Mouse (Mus musculus): ENCODE measurements around the gene Parn. TPM values are rescaled to one million over a fixed set of nuclear protein-coding genes. Genes with fewer than 3 reads are reported as not detected.
"Not testable (repeated sequence)": the region's sequence is repeated elsewhere in the genome, so short reads cannot be mapped to it uniquely, and the experiment has no call there.

The Parn gene
- 38.2 and 40.2 TPM in 2 replicates for polyA plus RNA-seq (2016; fragmentation: Nextera tagmentation; extraction: Ambion mirVana)

DNA sequence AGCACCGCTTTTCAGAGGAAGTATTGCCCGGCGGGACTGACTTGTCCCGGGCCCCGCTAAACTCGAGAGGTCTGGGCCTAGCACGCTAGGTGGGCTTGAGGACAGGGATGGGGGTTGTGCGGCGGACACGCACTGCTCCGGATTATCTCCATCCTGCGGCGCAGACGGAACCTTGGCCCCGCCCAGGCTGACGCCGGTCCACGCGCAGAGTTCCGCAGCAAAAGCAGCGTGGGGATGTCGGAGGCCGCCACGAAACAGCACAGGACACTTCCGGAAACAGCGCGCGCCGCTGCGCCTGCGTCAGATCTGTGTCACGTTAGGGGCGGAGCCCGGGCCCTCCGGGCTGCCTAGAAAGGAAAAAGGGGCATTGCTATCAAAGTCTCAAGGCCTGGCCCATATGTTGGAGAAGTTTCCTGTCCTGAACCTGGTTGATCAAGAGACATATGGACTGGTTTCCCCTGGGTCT lies at the start of gene Parn:
Parn (minus strand) TSS at position 293 of the 466 bp plus-strand sequence.
- Histone ChIP-seq H3K9me3 (no peaks in the 10 kb centered on the region), H3K4me2 (peak within 1 kb of the TSS; percentile 84), H3K36me3 (replicated peaks) (peaks cover 12% of the 10 kb centered on the region), H3K4me1 (peaks cover 24% of the 10 kb centered on the region), H3K9ac (peak within 1 kb of the TSS; percentile 82), H3K27me3 (no peaks in the 10 kb centered on the region), H3K27ac (peak within 1 kb of the TSS; percentile 73), H3K4me3 (replicated peaks) (peak within 1 kb of the TSS; percentile 80)
- ATAC-seq (ENCODE audit: low FRiP score): peak; percentile 92
- 0% methylated on average over 35 of the region's 35 CpGs for WGBS

DNA sequence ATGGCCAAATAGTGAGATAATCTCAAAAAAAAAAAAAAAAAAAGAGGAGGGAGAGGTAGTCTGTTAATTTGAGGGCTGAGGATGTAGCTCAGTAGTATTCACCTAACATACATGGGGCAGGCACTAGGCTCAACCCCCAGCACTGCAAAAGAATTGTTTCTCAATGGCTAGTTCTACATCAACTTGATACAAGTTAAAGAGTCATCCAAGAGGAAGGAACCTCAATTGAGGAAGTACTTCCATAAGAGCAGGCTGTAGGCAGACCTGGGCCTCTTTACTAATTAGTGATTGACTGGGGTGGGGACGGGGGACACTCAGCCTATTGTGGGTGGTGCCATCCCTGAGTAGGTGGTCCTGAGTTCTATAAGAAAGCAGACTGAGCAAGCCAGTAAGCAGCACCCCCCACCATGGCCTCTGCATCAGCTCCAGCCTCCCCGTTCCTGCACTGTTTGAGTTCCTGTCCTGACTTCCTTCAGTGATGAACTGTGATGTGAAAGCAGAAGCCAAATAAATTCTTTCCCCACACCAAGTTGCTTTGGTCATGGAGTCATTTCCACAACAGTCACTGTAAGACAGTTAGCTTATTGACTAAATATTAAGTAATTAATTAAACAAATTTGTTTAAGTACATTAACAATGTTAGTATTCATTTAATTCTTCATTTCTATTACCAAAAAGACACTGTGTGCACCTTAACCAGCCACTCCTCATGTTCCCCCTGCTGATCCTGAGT lies 49.0 kb upstream of the Parn start:
- H3K9me3 ChIP-seq: no peaks in the 10 kb centered on the region
- H3K36me3 ChIP-seq (replicated peaks): no peaks in the 10 kb centered on the region
- no peaks in the 10 kb centered on the region for H3K27me3 ChIP-seq
- no peak overlapping the region for H3K4me2 ChIP-seq
- H3K9ac ChIP-seq: no peak overlapping the region
- no peak for ATAC-seq (ENCODE audit: low FRiP score)
- no peak overlapping the region for H3K27ac ChIP-seq
- WGBS: 75% methylated on average over 2 of the region's 2 CpGs
- no peak overlapping the region for H3K4me3 ChIP-seq (replicated peaks)
- no peaks in the 10 kb centered on the region for H3K4me1 ChIP-seq

DNA sequence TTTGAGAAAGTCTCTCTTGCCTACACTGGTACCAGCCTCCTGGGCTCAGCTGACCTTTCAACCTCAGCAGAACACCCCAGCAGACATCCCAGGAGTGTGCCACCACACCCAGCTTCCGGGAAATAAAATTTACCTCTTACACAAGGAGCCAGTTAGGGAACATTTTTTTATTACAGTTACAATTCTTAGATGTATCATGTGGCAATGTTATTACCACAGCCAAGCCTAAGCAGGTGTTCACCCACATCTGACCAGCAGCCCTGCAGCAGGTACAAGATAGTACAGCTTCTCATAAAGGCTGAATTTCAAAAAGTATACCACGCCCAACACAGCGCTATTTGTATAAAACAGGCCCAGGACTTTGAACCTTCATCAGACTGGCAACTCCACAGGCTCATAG lies 46.9 kb upstream of the Parn start:
- 94% methylated on average over 3 of the region's 3 CpGs for WGBS
- Histone ChIP-seq H3K9me3 (no peaks in the 10 kb centered on the region), H3K9ac (no peak overlapping the region)

DNA sequence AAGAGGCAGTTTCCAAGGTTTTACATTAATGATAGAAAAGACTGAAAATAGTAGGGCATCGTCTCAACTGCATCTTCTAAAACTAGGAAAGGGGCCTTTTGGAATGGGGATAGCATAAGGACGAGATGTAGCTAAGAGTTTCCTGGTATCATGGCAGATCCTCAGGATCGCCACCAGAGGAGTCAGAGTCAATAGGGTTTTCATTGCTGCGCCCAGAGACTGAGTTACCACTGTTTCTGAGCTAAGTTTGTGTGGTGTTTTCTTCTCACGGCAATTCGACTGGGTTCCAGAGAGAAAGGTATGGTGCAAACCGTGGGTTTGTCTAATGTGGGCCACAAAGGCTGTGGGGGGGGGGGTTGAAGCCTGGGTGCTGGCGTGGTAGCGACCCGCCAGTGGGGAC lies 36.7 kb upstream of the Parn start:
- Histone ChIP-seq H3K27ac (no peak overlapping the region), H3K4me2 (no peak overlapping the region), H3K4me3 (replicated peaks) (no peak overlapping the region), H3K9ac (no peak overlapping the region), H3K36me3 (replicated peaks) (peaks cover 33% of the 10 kb centered on the region), H3K9me3 (no peaks in the 10 kb centered on the region), H3K4me1 (no peaks in the 10 kb centered on the region), H3K27me3 (no peaks in the 10 kb centered on the region)
- 88% methylated on average over 9 of the region's 10 CpGs for WGBS
- ATAC-seq (ENCODE audit: low FRiP score): no peak

More for the DNA sequence above, 46.9 kb upstream of the Parn start:
- Histone ChIP-seq H3K27me3 (no peaks in the 10 kb centered on the region), H3K36me3 (replicated peaks) (no peaks in the 10 kb centered on the region), H3K4me2 (no peak overlapping the region), H3K4me1 (no peaks in the 10 kb centered on the region), H3K4me3 (replicated peaks) (no peak overlapping the region), H3K27ac (no peak overlapping the region)
- no peak for ATAC-seq (ENCODE audit: low FRiP score)

DNA sequence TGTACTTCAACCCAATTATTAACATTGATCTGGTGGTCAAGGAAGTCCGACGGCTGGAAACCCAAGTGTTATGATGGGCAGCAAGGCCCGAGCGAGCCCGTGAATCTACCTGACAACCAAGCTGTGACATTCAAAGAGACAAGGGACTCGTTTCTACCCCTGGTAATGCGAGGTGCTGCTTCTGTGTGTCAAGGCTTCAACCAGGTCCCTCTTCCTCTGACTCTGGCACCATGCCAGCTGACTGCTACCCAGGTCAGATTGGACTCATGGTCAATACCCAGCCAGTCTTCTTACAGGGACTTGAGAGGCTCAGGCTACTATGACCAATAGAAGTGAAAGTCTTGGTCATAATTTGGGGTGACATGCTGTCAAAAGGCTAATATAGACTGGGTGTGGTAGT lies 34.2 kb upstream of the Parn start:
- ATAC-seq (ENCODE audit: low FRiP score): no peak
- WGBS: 95% methylated on average over 7 of the region's 7 CpGs
- Histone ChIP-seq H3K9ac (no peak overlapping the region), H3K4me3 (replicated peaks) (no peak overlapping the region), H3K36me3 (replicated peaks) (peaks cover 57% of the 10 kb centered on the region), H3K9me3 (no peaks in the 10 kb centered on the region), H3K4me1 (no peaks in the 10 kb centered on the region), H3K4me2 (no peak overlapping the region), H3K27ac (no peak overlapping the region), H3K27me3 (no peaks in the 10 kb centered on the region)

DNA sequence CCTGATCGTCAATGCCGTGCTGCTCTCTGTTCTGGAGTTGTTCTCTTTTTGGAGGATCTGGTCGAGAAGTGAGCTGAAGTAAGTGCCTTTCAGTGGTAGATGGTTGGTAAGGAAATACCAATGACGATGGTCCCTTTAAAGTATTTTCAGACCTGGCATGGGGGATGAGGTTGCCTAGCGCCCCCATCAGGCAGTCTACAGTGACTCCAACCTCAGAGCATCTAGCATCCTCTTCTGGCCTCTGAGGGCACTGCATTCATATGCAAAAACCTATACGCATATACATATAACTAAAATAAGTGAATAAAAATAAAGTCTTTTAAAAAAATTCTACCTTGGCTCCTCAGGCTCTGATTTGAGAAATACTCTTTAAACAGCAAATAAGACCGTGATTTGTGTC lies 31.0 kb upstream of the Parn start:
- ATAC-seq (ENCODE audit: low FRiP score): no peak
- Histone ChIP-seq H3K4me2 (no peak overlapping the region), H3K9ac (no peak overlapping the region), H3K4me1 (no peaks in the 10 kb centered on the region), H3K27me3 (no peaks in the 10 kb centered on the region), H3K9me3 (no peaks in the 10 kb centered on the region), H3K27ac (no peak overlapping the region), H3K36me3 (replicated peaks) (peaks cover 69% of the 10 kb centered on the region), H3K4me3 (replicated peaks) (no peak overlapping the region)
- WGBS: 93% methylated on average over 7 of the region's 7 CpGs

DNA sequence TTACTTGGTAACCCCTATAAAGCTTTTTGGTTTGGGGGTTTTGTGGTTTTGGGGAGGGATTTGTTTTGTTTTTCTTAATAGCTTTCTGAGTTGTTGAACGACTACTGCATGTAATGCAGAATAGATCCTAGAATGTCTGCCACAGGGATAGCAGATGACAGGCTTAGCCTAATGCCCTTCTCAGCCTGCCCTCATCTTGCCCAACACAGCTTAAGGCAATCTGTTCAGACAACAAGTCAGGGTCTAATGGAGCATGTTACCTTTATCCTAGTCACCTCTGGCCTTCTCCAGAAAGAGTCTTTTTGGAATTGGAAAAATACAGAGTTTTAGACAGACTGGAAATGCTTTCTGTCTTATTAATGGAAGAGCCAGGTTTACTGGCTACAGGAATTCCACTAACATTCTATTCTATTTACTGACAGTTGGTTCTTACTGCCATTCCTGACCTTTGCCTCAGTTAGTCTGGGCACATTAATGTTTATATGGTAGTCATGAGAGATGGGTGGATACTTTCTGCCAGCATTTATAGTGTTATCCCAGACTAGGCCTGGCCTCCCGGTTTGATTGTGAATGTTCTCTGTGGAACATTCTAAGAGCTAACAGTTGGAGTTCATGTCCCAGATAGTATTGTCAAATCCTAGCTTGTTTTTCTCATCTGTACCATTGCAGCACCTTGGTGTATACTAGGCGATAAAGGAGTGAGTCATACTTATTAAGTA lies 10.8 kb upstream of the Parn start:
- no peak overlapping the region for H3K27ac ChIP-seq
- no peak for ATAC-seq (ENCODE audit: low FRiP score)
- H3K36me3 ChIP-seq (replicated peaks): peaks cover 26% of the 10 kb centered on the region
- H3K4me2 ChIP-seq: no peak overlapping the region
- H3K4me1 ChIP-seq: no peaks in the 10 kb centered on the region
- H3K27me3 ChIP-seq: no peaks in the 10 kb centered on the region
- 91% methylated on average over 3 of the region's 3 CpGs for WGBS
- no peak overlapping the region for H3K9ac ChIP-seq
- H3K4me3 ChIP-seq (replicated peaks): no peak overlapping the region
- no peaks in the 10 kb centered on the region for H3K9me3 ChIP-seq

DNA sequence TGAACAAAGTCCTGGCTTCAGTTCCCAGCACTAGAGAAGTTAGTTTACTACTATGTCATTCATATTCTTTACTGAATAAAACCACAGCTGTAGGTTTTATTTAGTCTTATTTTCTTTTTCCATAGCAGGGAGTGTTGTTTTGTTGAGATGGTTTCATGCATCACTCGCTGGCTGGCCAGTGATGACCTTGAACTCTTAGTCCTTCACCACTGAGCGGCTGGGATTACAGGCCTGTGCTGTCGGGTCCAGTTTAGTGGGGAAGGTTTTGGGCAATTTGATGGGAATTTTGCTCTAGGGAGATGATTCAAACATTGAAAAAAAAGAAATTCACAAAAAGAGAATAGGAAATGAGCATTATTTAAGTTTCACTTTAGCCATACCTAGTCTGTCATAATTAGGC lies 6.5 kb upstream of the Parn start:
- ATAC-seq (ENCODE audit: low FRiP score): no peak
- no peak overlapping the region for H3K27ac ChIP-seq
- no peaks in the 10 kb centered on the region for H3K9me3 ChIP-seq
- H3K27me3 ChIP-seq: no peaks in the 10 kb centered on the region
- no peak overlapping the region for H3K4me3 ChIP-seq (replicated peaks)
- peaks cover 16% of the 10 kb centered on the region for H3K4me1 ChIP-seq
- no peak overlapping the region for H3K9ac ChIP-seq
- no peak overlapping the region for H3K4me2 ChIP-seq
- peaks cover 24% of the 10 kb centered on the region for H3K36me3 ChIP-seq (replicated peaks)
- WGBS: 91% methylated on average over 3 of the region's 3 CpGs

DNA sequence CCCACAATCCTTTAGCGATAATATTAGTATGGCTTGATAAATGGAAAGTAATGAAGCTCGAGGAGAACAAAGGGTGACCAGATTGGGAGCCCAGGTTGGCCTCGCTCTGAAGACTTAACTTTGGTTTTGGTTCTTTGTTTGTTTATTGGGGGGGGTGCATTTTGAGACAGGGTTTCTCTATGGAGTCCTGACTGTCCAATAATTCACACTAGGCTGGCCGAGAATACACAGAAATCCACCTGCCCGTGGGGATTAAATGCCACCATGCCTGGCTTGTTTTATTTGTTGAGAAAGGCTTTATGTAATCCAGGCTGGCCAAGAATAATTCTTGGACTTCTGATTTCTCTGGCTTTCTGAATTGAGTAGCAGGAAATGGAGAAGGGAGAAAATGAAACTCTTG lies 5.1 kb upstream of the Parn start:
- 77% methylated on average over 5 of the region's 5 CpGs for WGBS
- no peak for ATAC-seq (ENCODE audit: low FRiP score)

DNA sequence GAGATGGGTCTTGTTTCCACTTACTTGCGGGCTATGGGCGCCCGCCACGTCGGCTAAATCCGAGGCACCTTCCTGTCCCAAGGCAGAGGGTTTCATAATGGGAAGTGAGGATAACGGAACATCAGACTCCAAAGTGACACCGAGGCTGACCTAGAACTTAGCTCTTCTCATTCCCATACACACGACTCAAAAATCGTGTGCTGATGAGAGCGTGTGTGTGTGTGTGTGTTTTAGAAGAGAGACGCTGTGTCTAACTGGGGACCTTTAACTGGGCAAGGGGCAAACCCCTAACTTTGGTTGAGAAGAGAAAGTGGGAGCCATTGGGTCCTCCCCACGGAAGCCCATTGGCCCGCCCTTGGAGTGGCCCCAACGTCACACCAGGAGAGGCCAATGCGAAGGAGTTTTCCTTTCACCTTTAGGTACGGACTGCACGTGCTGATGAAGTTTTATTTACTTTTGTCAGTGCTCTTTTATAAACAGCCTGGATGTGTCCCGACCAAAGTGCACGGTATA lies 4.5 kb upstream of the Parn start:
- H3K27ac ChIP-seq: peak overlapping the region; percentile 82; the same call in 1 of the 2 replicates
- peak overlapping the region; percentile 83 for H3K4me2 ChIP-seq
- H3K36me3 ChIP-seq (replicated peaks): peaks cover 12% of the 10 kb centered on the region
- peak overlapping the region; percentile 94 for H3K9ac ChIP-seq
- WGBS: 3% methylated on average over 20 of the region's 20 CpGs
- H3K4me3 ChIP-seq (replicated peaks): peak overlapping the region; percentile 95
- peak; percentile 21; the same call in 1 of the 2 replicates for ATAC-seq (ENCODE audit: low FRiP score)
- no peaks in the 10 kb centered on the region for H3K27me3 ChIP-seq
- H3K9me3 ChIP-seq: no peaks in the 10 kb centered on the region
- peaks cover 23% of the 10 kb centered on the region for H3K4me1 ChIP-seq

More for the DNA sequence above, 5.1 kb upstream of the Parn start:
- Histone ChIP-seq H3K27ac (no peak overlapping the region), H3K9ac (no peak overlapping the region), H3K36me3 (replicated peaks) (peaks cover 19% of the 10 kb centered on the region), H3K4me3 (replicated peaks) (peak overlapping the region; percentile 95; the same call in 1 of the 2 replicates), H3K4me1 (peaks cover 20% of the 10 kb centered on the region), H3K4me2 (peak overlapping the region; percentile 83), H3K9me3 (no peaks in the 10 kb centered on the region), H3K27me3 (no peaks in the 10 kb centered on the region)

DNA sequence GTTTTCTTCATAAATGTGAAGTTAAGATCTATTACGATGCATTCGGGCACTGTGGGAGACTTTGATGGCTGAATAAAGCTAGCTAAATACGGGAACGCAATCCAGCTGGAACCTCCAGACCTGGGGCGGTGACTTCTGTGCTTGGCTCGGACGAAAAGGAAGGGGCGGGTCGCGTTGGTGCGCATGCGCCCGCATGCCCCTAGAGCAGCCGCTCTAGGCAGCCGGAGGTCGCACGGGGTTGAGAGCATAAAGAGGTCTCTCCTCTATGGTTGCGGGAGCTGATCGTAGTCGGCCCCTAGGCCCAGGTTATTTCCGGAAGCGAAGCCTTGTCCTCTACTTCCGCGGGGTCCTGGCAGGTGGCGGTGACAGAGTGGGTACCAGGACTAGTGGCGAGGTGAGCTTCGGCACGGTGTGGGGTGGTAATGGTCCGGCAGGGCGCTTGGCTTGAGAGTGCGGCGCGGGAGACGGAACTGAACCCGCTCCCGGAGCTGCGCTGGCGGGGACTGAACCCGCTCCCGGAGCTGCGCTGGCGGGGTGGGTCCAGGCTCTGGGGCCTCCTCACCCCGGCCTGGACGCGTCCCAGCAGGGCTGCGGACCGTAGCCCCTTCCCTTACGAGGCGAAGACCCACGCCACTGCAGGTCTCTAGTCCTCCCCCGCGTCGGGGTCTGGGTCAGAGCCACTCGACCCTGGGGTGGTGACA lies 3.9 kb upstream of the Parn start, which contains the start of the genes Bfar and 3110001I22Rik:
Bfar (plus strand) TSS at position 174 of the 701 bp plus-strand sequence.
3110001I22Rik (plus strand) TSS at position 245 of the 701 bp plus-strand sequence.
- H3K9ac ChIP-seq: peak within 1 kb of the TSS; percentile 94
- H3K27ac ChIP-seq: peak within 1 kb of the TSS; percentile 82
- H3K4me2 ChIP-seq: peak within 1 kb of the TSS; percentile 83
- H3K36me3 ChIP-seq (replicated peaks): peaks cover 6% of the 10 kb centered on the region
- H3K27me3 ChIP-seq: no peaks in the 10 kb centered on the region
- peak; percentile 93 for ATAC-seq (ENCODE audit: low FRiP score)
- under 1% methylated on average over 54 of the region's 54 CpGs for WGBS
- H3K4me1 ChIP-seq: peaks cover 29% of the 10 kb centered on the region
- no peaks in the 10 kb centered on the region for H3K9me3 ChIP-seq
- peak within 1 kb of the TSS; percentile 95 for H3K4me3 ChIP-seq (replicated peaks)

DNA sequence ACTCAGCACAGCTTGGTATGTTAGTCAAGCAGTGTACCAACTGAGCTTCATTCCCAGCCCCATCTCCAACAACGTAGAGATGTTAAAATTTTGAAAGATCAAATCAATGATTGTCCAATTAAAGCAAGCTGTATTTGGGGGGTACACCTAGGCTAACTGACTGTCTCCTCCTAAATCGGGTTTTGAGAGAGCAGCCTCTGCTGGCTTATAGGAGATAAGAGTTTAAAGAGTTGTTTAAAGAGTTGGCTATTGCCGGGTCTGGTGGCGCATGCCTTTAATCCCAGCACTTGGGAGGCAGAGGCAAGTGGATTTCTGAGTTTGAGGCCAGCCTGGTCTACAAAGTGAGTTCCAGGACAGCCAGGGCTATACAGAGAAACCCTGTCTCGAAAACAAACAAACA lies 2.9 kb upstream of the Parn start:
- 80% methylated on average over 5 of the region's 5 CpGs for WGBS
- not testable (repeated sequence) for H3K4me3 ChIP-seq (replicated peaks); H3K36me3 ChIP-seq (replicated peaks); H3K9ac ChIP-seq; ATAC-seq (ENCODE audit: low FRiP score); H3K9me3 ChIP-seq; H3K27ac ChIP-seq; H3K27me3 ChIP-seq
- Histone ChIP-seq H3K4me2 (peak overlapping the region; percentile 83), H3K4me1 (peaks cover 30% of the 10 kb centered on the region)
